28 mouse cellular contexts compared by ENCODE assay signal in the genomic region with DNA sequence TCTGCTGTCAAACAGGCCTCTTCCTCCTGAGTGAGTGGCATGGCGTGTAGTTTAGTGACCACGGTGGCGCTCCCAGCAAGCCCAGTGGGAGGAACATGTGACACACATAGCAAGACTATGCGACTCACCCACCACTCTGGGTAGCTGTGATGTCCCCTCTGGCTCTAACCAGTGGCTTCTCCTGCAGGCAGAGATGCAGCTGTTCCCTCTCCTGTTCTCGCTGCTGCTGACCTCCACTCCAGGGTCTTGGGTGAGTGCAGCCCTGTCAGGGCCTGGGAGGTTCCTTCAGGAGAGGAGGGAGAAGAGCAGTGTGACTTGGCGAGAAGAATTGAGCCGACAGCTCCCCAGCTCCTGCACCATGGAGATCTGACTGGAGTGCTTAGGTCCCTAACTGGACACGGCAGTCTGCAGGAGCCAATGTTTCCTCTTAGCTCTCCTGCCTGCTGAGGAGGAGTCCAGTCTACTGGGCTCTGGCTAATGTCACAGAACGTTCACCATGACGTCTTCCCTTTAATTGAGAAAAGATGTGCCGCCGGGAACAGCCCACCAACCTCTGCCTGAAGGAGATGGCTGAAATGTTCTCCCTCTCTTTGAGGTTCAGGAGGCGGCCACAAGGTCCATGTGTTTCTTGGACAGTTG. TPM values are rescaled to one million over a fixed set of nuclear protein-coding genes. Genes with fewer than 3 reads are reported as not detected.
DNase-seq lines count a peak whose midpoint lies in the region; ATAC-seq and TF ChIP-seq lines count a peak whose summit lies in the region.
"Had no signal": no experiment of that assay in that cellular context is flagged by ENCODE, and none has a peak within 500 bp of the region (broad histone marks: within the 10 kb centered on the region; RNA-seq: fewer than 3 reads in every experiment).

No protein-coding gene starts in this region.

- H3K27ac ChIP-seq in embryonic facial prominence, embryonic 10.5 days (replicated peaks) = peak overlapping the region; percentile 63
- no peak overlapping the region; the same call in 1 of the 2 replicates for H3K27ac ChIP-seq in embryonic facial prominence, embryonic 15.5 days (replicated peaks)
- H3K27ac ChIP-seq: heart, embryonic 15.5 days; hindbrain, embryonic 13.5 days; limb, embryonic 12.5 days; midbrain, embryonic 12.5 days; neural tube, embryonic 13.5 days had no signal

- H3K9me3 ChIP-seq in embryonic facial prominence, embryonic 10.5 days = no peaks in the 10 kb centered on the region
- no peaks in the 10 kb centered on the region for H3K9me3 ChIP-seq in embryonic facial prominence, embryonic 15.5 days (replicated peaks)
- H3K9me3 ChIP-seq: heart, embryonic 15.5 days; hindbrain, embryonic 13.5 days; limb, embryonic 12.5 days; midbrain, embryonic 12.5 days; neural tube, embryonic 13.5 days had no signal

- peak; percentile 47 for DNase-seq in embryo, embryonic 10.5 days (ENCODE audit: low spot score)
- DNase-seq in embryonic facial prominence, embryonic 10.5 days (ENCODE audit: low spot score) = peak; percentile 56
- no peak for DNase-seq in ovary, postnatal 14 days (ENCODE audit: low spot score)
- DNase-seq in lung, adult 2 months = no peak
- DNase-seq: adrenal gland, adult 8-10 months; B cell, adult 2 months; cerebellum, adult 9-10 months; cerebellum, postnatal 36 days; kidney, adult 9 months; kidney, postnatal 10 days; layer of hippocampus, adult 9-11 months; lung, postnatal 4 days; retina, postnatal 1 day; right cerebral cortex, postnatal 14 days; spleen, adult 18-20 months; thymus, postnatal 25 days had no signal

- H3K4me3 ChIP-seq in embryonic facial prominence, embryonic 10.5 days = no peak overlapping the region
- no peak overlapping the region for H3K4me3 ChIP-seq in embryonic facial prominence, embryonic 15.5 days (replicated peaks)
- H3K4me3 ChIP-seq in myocyte = no peak overlapping the region
- H3K4me3 ChIP-seq in lung, adult 2 months (replicated peaks; ENCODE audit: extremely low read depth, low read depth, low read length) = no peak overlapping the region
- H3K4me3 ChIP-seq: heart, embryonic 15.5 days; hindbrain, embryonic 13.5 days; limb, embryonic 12.5 days; megakaryocyte, embryonic 14.5 days; midbrain, embryonic 12.5 days; neural tube, embryonic 13.5 days had no signal

- H3K27me3 ChIP-seq in embryonic facial prominence, embryonic 10.5 days (replicated peaks; ENCODE audit: low read depth, poor library complexity, severe bottlenecking) = peaks cover 37% of the 10 kb centered on the region
- no peaks in the 10 kb centered on the region for H3K27me3 ChIP-seq in embryonic facial prominence, embryonic 15.5 days
- H3K27me3 ChIP-seq in myocyte (ENCODE audit: control insufficient read depth, insufficient read depth, insufficient read length) = no peaks in the 10 kb centered on the region

- H3K9ac ChIP-seq in embryonic facial prominence, embryonic 15.5 days = no peak overlapping the region
- H3K9ac ChIP-seq: heart, embryonic 15.5 days; hindbrain, embryonic 13.5 days; limb, embryonic 12.5 days; midbrain, embryonic 12.5 days; neural tube, embryonic 13.5 days had no signal

- H3K4me1 ChIP-seq in embryonic facial prominence, embryonic 10.5 days = peaks cover 84% of the 10 kb centered on the region
- peaks cover 71% of the 10 kb centered on the region for H3K4me1 ChIP-seq in embryonic facial prominence, embryonic 15.5 days
- peaks cover 7% of the 10 kb centered on the region for H3K4me1 ChIP-seq in lung, adult 2 months (ENCODE audit: control insufficient read depth, insufficient read depth, low read length)

- no peaks in the 10 kb centered on the region for H3K79me2 ChIP-seq in myocyte (ENCODE audit: control insufficient read depth, insufficient read depth)

- H3K4me2 ChIP-seq in embryonic facial prominence, embryonic 15.5 days (replicated peaks) = no peak overlapping the region
- H3K4me2 ChIP-seq in myocyte (ENCODE audit: low read depth) = no peak overlapping the region
- H3K4me2 ChIP-seq: heart, embryonic 15.5 days; hindbrain, embryonic 13.5 days; limb, embryonic 12.5 days; liver, embryonic 11.5 days; midbrain, embryonic 12.5 days; neural tube, embryonic 13.5 days had no signal

- TF ChIP-seq POLR2A in myocyte (IDR thresholded peaks at IDR 0.05; ENCODE audit: insufficient read length, low read depth) = no peak
- no peak for TF ChIP-seq POLR2A in lung, adult 2 months (IDR thresholded peaks at IDR 0.05; ENCODE audit: borderline replicate concordance, extremely low read depth, low read depth, low read length)

- 66% methylated on average over 13 of the region's 13 CpGs for WGBS in embryonic facial prominence, embryonic 10.5 days
- 52% methylated on average over 13 of the region's 13 CpGs for WGBS in embryonic facial prominence, embryonic 15.5 days
- 84% methylated on average over 13 of the region's 13 CpGs for WGBS in lung, adult 2 months

- no peak for TF ChIP-seq CTCF in lung, adult 2 months (IDR thresholded peaks at IDR 0.05; ENCODE audit: insufficient read depth, low read length)

- no peaks in the 10 kb centered on the region for H3K36me3 ChIP-seq in embryonic facial prominence, embryonic 10.5 days (replicated peaks)
- H3K36me3 ChIP-seq in embryonic facial prominence, embryonic 15.5 days = no peaks in the 10 kb centered on the region
- H3K36me3 ChIP-seq in myocyte (ENCODE audit: control insufficient read depth, insufficient read depth) = no peaks in the 10 kb centered on the region
- H3K36me3 ChIP-seq: heart, embryonic 15.5 days; hindbrain, embryonic 13.5 days; limb, embryonic 12.5 days; midbrain, embryonic 12.5 days; neural tube, embryonic 13.5 days had no signal

- ATAC-seq in embryonic facial prominence, embryonic 15.5 days (ENCODE audit: insufficient number of reproducible peaks, low FRiP score, low TSS enrichment, low read depth) = peak; percentile 15; the same call in 1 of the 2 replicates
- no peak for ATAC-seq in activated CD4-positive, CD25-positive, alpha-beta regulatory T cell, adult 4 months
- ATAC-seq: forebrain, embryonic 14.5 days; intestine, embryonic 16.5 days had no signal

- no peak overlapping the region for H3ac ChIP-seq in myocyte (ENCODE audit: control insufficient read depth, insufficient read length)

TF ChIP-seq in myocyte, 11 proteins besides CTCF, POLR2A, EP300 and RAD21:
- TF ChIP-seq USF1 (IDR thresholded peaks at IDR 0.05; ENCODE audit: low read depth) = no peak
- TF ChIP-seq TCF3 (IDR thresholded peaks at IDR 0.05; ENCODE audit: insufficient read length, low read depth) = no peak
- peak in 2 of 3 experiments; percentile 16 to 68 for TF ChIP-seq MYOD1 (IDR thresholded peaks at IDR 0.05; ENCODE audit: control insufficient read depth in 1 of 3, insufficient read length in 2 of 3, low read depth in 2 of 3)
- TF ChIP-seq TCF12 (IDR thresholded peaks at IDR 0.05; ENCODE audit: insufficient read depth, poor library complexity, severe bottlenecking) = no peak
- peak in 2 of 3 experiments; percentile 18 to 55 for TF ChIP-seq MYOG (IDR thresholded peaks at IDR 0.05; ENCODE audit: control insufficient read depth in 1 of 3, insufficient read depth in 1 of 3, insufficient read length in 2 of 3, low read depth in 2 of 3)
TF ChIP-seq in myocyte: peak in this region for 2.

RNA-seq across cellular contexts. Expression of gene Papln, which starts 2.6 kb away (rescaled TPM):
- polyA plus RNA-seq in embryonic facial prominence, embryonic 10.5 days (2016; fragmentation: Nextera tagmentation; extraction: Ambion mirVana) = 0.10 and 0.29 TPM in 2 replicates
- 5.2 and 5.4 TPM in 2 replicates for polyA plus RNA-seq in embryonic facial prominence, embryonic 15.5 days (2015; fragmentation: Nextera tagmentation; extraction: Ambion mirVana)
- polyA plus RNA-seq in myocyte (2012; fragmentation: generic; extraction: Trizol) = 0.04 TPM
- not detected for polyA plus RNA-seq in activated CD4-positive, CD25-positive, alpha-beta regulatory T cell, adult 4 months (2017; shearing (Covaris generic))
- polyA plus RNA-seq in lung, adult 2 months (2012; rRNA removed) = 1.8 and 2.0 TPM in 2 replicates

Comparison
In these comparisons a context has a peak if more than half of its experiments do, and no peak if none do; other contexts are left out.
1. DNase-seq: peak in embryo, embryonic 10.5 days (single experiment) and embryonic facial prominence, embryonic 10.5 days (single experiment); none in ovary, postnatal 14 days (single experiment) and lung, adult 2 months (single experiment).